ENCODE assay signal across 28 mouse cellular contexts in genomic region chrX:80799740-80800139, GRCm38 (mm10).
"Had no signal": no experiment of that assay in that cellular context is flagged by ENCODE, and none has a peak within 500 bp of the region (broad histone marks: within the 10 kb centered on the region; RNA-seq: fewer than 3 reads in every experiment).

No protein-coding gene starts in this region.

- H3K4me3 ChIP-seq: gastrocnemius, adult 2 months; heart, embryonic 10.5 days; heart, embryonic 12.5 days; hindbrain, embryonic 10.5 days; hindbrain, embryonic 12.5 days; intestine, embryonic 15.5 days; kidney, embryonic 15.5 days; limb, embryonic 13.5 days; liver, embryonic 13.5 days; liver, embryonic 15.5 days had no signal

- H3K27me3 ChIP-seq: heart, embryonic 12.5 days; hindbrain, embryonic 12.5 days; intestine, embryonic 15.5 days; kidney, embryonic 15.5 days; limb, embryonic 13.5 days; liver, embryonic 13.5 days; liver, embryonic 15.5 days had no signal

- DNase-seq: gastrocnemius, adult 2 months; gastrocnemius, postnatal 10 days; gastrocnemius, postnatal 25 days; heart, adult 18-20 months; heart, postnatal 10 days; heart, postnatal 4 days; kidney, adult 2 months; kidney, adult 9 months; kidney, postnatal 14 days; kidney, postnatal 36 days; layer of hippocampus, adult 9-11 months; layer of hippocampus, postnatal 36 days; liver; liver, embryonic 13.5 days had no signal

- ATAC-seq: hindbrain, embryonic 16.5 days; inflammation-experienced regulatory T-cells, adult 6 months; intestine, embryonic 15.5 days; intestine, postnatal 0 days had no signal

- H3K4me1 ChIP-seq: heart, embryonic 10.5 days; heart, embryonic 12.5 days; hindbrain, embryonic 10.5 days; hindbrain, embryonic 12.5 days; intestine, embryonic 15.5 days; kidney, embryonic 15.5 days; limb, embryonic 13.5 days; liver, embryonic 13.5 days; liver, embryonic 15.5 days had no signal

- H3K9ac ChIP-seq: heart, embryonic 12.5 days; hindbrain, embryonic 12.5 days; hindbrain, embryonic 14.5 days; intestine, embryonic 15.5 days; kidney, embryonic 15.5 days; limb, embryonic 13.5 days; liver, embryonic 13.5 days; liver, embryonic 15.5 days had no signal

- H3K9me3 ChIP-seq: heart, embryonic 10.5 days; heart, embryonic 12.5 days; hindbrain, embryonic 10.5 days; hindbrain, embryonic 12.5 days; intestine, embryonic 15.5 days; kidney, embryonic 15.5 days; limb, embryonic 13.5 days; liver, embryonic 13.5 days; liver, embryonic 15.5 days had no signal

- H3K36me3 ChIP-seq: heart, embryonic 10.5 days; heart, embryonic 12.5 days; hindbrain, embryonic 10.5 days; hindbrain, embryonic 12.5 days; intestine, embryonic 15.5 days; kidney, embryonic 15.5 days; limb, embryonic 13.5 days; liver, embryonic 13.5 days; liver, embryonic 15.5 days had no signal

- H3K27ac ChIP-seq: gastrocnemius, adult 2 months; heart, embryonic 10.5 days; hindbrain, embryonic 10.5 days; hindbrain, embryonic 12.5 days; hindbrain, embryonic 14.5 days; intestine, embryonic 15.5 days; kidney, embryonic 15.5 days; kidney, postnatal 0 days; limb, embryonic 13.5 days; liver, embryonic 13.5 days; liver, embryonic 15.5 days had no signal

- H3K4me2 ChIP-seq: heart, embryonic 12.5 days; hindbrain, embryonic 12.5 days; hindbrain, embryonic 14.5 days; intestine, embryonic 15.5 days; kidney, embryonic 15.5 days; limb, embryonic 13.5 days; liver, embryonic 11.5 days; liver, embryonic 13.5 days; liver, embryonic 15.5 days had no signal
